Mouse (Mus musculus): ENCODE measurements around the gene Zdhhc8. TPM values are rescaled to one million over a fixed set of nuclear protein-coding genes. Genes with fewer than 3 reads are reported as not detected.

The Zdhhc8 gene
- polyA plus RNA-seq, 1 experiment from 2014 or later = 17.5 TPM

- peaks cover 53% of the 10 kb centered on the region for H3K36me3 ChIP-seq
- H3K4me2 ChIP-seq = no peak overlapping the region
- WGBS = 91% methylated on average over 20 of the region's 20 CpGs
- H3K9me3 ChIP-seq (replicated peaks) = no peaks in the 10 kb centered on the region
- no peak overlapping the region for H3K9ac ChIP-seq
- H3K4me3 ChIP-seq (replicated peaks) = no peak overlapping the region
- no peak for ATAC-seq (replicated peaks; ENCODE audit: low FRiP score)
- H3K4me1 ChIP-seq = peaks cover 14% of the 10 kb centered on the region
- no peak overlapping the region for H3K27ac ChIP-seq
- H3K27me3 ChIP-seq = no peaks in the 10 kb centered on the region
These were observed 7.0 kb downstream of the Zdhhc8 start for GRCm38 (mm10) chr16:18227897-18228422.

GRCm38 (mm10) chr16:18227187-18227586 lies 7.7 kb downstream of the Zdhhc8 start:
- Histone ChIP-seq H3K4me2 (no peak overlapping the region), H3K27ac (no peak overlapping the region), H3K36me3 (peaks cover 60% of the 10 kb centered on the region), H3K27me3 (no peaks in the 10 kb centered on the region), H3K9me3 (replicated peaks) (no peaks in the 10 kb centered on the region), H3K4me1 (peaks cover 14% of the 10 kb centered on the region), H3K9ac (no peak overlapping the region), H3K4me3 (replicated peaks) (no peak overlapping the region)
- 86% methylated on average over 13 of the region's 13 CpGs for WGBS
- no peak for ATAC-seq (replicated peaks; ENCODE audit: low FRiP score)

GRCm38 (mm10) chr16:18222188-18222587 lies 12.7 kb downstream of the Zdhhc8 start:
- WGBS = 83% methylated on average over 11 of the region's 11 CpGs
- no peak overlapping the region for H3K9ac ChIP-seq
- no peak overlapping the region for H3K4me3 ChIP-seq (replicated peaks)

GRCm38 (mm10) chr16:18221543-18221898 lies 13.4 kb downstream of the Zdhhc8 start:
- Histone ChIP-seq H3K27ac (no peak overlapping the region), H3K9ac (no peak overlapping the region), H3K4me3 (replicated peaks) (no peak overlapping the region), H3K4me1 (peaks cover 15% of the 10 kb centered on the region), H3K9me3 (replicated peaks) (no peaks in the 10 kb centered on the region), H3K36me3 (peaks cover 47% of the 10 kb centered on the region), H3K4me2 (no peak overlapping the region), H3K27me3 (no peaks in the 10 kb centered on the region)
- no peak for ATAC-seq (replicated peaks; ENCODE audit: low FRiP score)
- WGBS = 75% methylated on average over 11 of the region's 11 CpGs

More at GRCm38 (mm10) chr16:18222188-18222587, 12.7 kb downstream of the Zdhhc8 start:
- Histone ChIP-seq H3K4me1 (peaks cover 15% of the 10 kb centered on the region), H3K36me3 (peaks cover 53% of the 10 kb centered on the region), H3K9me3 (replicated peaks) (no peaks in the 10 kb centered on the region), H3K27me3 (no peaks in the 10 kb centered on the region), H3K4me2 (no peak overlapping the region), H3K27ac (no peak overlapping the region)
- no peak for ATAC-seq (replicated peaks; ENCODE audit: low FRiP score)

- Histone ChIP-seq H3K4me3 (replicated peaks) (no peak overlapping the region), H3K27me3 (no peaks in the 10 kb centered on the region), H3K4me2 (no peak overlapping the region), H3K36me3 (peaks cover 42% of the 10 kb centered on the region), H3K9me3 (replicated peaks) (no peaks in the 10 kb centered on the region), H3K9ac (no peak overlapping the region), H3K4me1 (peaks cover 15% of the 10 kb centered on the region), H3K27ac (no peak overlapping the region)
- 80% methylated on average over 6 of the region's 6 CpGs for WGBS
- ATAC-seq (replicated peaks; ENCODE audit: low FRiP score) = no peak
These were observed 13.9 kb downstream of the Zdhhc8 start for GRCm38 (mm10) chr16:18220856-18221542.

GRCm38 (mm10) chr16:18220001-18220400 lies 14.9 kb downstream of the Zdhhc8 start:
- peak; percentile 76 for ATAC-seq (replicated peaks; ENCODE audit: low FRiP score)
- no peaks in the 10 kb centered on the region for H3K9me3 ChIP-seq (replicated peaks)
- no peak overlapping the region for H3K9ac ChIP-seq
- H3K36me3 ChIP-seq = peaks cover 32% of the 10 kb centered on the region
- 53% methylated on average over 8 of the region's 8 CpGs for WGBS
- no peak overlapping the region for H3K27ac ChIP-seq
- no peak overlapping the region for H3K4me3 ChIP-seq (replicated peaks)
- H3K27me3 ChIP-seq = no peaks in the 10 kb centered on the region
- H3K4me2 ChIP-seq = no peak overlapping the region
- H3K4me1 ChIP-seq = peaks cover 15% of the 10 kb centered on the region

- no peak overlapping the region for H3K27ac ChIP-seq
- peaks cover 15% of the 10 kb centered on the region for H3K4me1 ChIP-seq
- peaks cover 18% of the 10 kb centered on the region for H3K36me3 ChIP-seq
- ATAC-seq (replicated peaks; ENCODE audit: low FRiP score) = no peak
- no peak overlapping the region for H3K4me3 ChIP-seq (replicated peaks)
- no peaks in the 10 kb centered on the region for H3K27me3 ChIP-seq
- WGBS = 76% methylated on average over 9 of the region's 9 CpGs
- no peak overlapping the region for H3K9ac ChIP-seq
- no peak overlapping the region for H3K4me2 ChIP-seq
- no peaks in the 10 kb centered on the region for H3K9me3 ChIP-seq (replicated peaks)
These were observed 16.3 kb downstream of the Zdhhc8 start for GRCm38 (mm10) chr16:18218580-18218996.

- Histone ChIP-seq H3K27ac (no peak within 1 kb of the TSS), H3K9ac (no peak within 1 kb of the TSS), H3K4me3 (replicated peaks) (no peak within 1 kb of the TSS), H3K9me3 (replicated peaks) (no peaks in the 10 kb centered on the region), H3K4me1 (peaks cover 15% of the 10 kb centered on the region), H3K27me3 (no peaks in the 10 kb centered on the region), H3K4me2 (no peak within 1 kb of the TSS), H3K36me3 (peaks cover 8% of the 10 kb centered on the region)
- 89% methylated on average over 4 of the region's 4 CpGs for WGBS
- ATAC-seq (replicated peaks; ENCODE audit: low FRiP score) = no peak
These were observed 17.4 kb downstream of the Zdhhc8 start, which contains the start of gene Ccdc188 for GRCm38 (mm10) chr16:18217579-18217978. Ccdc188 (plus strand) TSS chr16:18217879.

GRCm38 (mm10) chr16:18214858-18215257 lies 20.1 kb downstream of the Zdhhc8 start:
- Histone ChIP-seq H3K9me3 (replicated peaks) (no peaks in the 10 kb centered on the region), H3K4me3 (replicated peaks) (no peak overlapping the region), H3K27me3 (peaks cover 6% of the 10 kb centered on the region), H3K4me2 (no peak overlapping the region), H3K4me1 (peaks cover 8% of the 10 kb centered on the region), H3K9ac (no peak overlapping the region), H3K27ac (no peak overlapping the region), H3K36me3 (no peaks in the 10 kb centered on the region)
- no peak for ATAC-seq (replicated peaks; ENCODE audit: low FRiP score)
- 79% methylated on average over 7 of the region's 7 CpGs for WGBS

- H3K4me1 ChIP-seq = 0 out of 2 replicates have a peak, but pooled peaks cover 5% of the 10 kb centered on the region
- no peak for ATAC-seq (replicated peaks; ENCODE audit: low FRiP score)
- 49% methylated on average over 6 of the region's 6 CpGs for WGBS
These were observed 21.2 kb downstream of the Zdhhc8 start for GRCm38 (mm10) chr16:18213689-18214088.

GRCm38 (mm10) chr16:18211417-18212171 lies 23.3 kb downstream of the Zdhhc8 start:
- 48% methylated on average over 10 of the region's 10 CpGs for WGBS
- H3K36me3 ChIP-seq = no peaks in the 10 kb centered on the region
- no peak overlapping the region for H3K4me3 ChIP-seq (replicated peaks)
- no peaks in the 10 kb centered on the region for H3K9me3 ChIP-seq (replicated peaks)
- 0 out of 2 replicates have a peak, but pooled peaks have one; percentile 40 for ATAC-seq (replicated peaks; ENCODE audit: low FRiP score)
- H3K4me1 ChIP-seq = 0 out of 2 replicates have a peak, but pooled peaks cover 5% of the 10 kb centered on the region
- H3K27ac ChIP-seq = no peak overlapping the region
- H3K27me3 ChIP-seq = peaks cover 10% of the 10 kb centered on the region
- H3K9ac ChIP-seq = no peak overlapping the region
- no peak overlapping the region for H3K4me2 ChIP-seq

More at GRCm38 (mm10) chr16:18213689-18214088, 21.2 kb downstream of the Zdhhc8 start:
- Histone ChIP-seq H3K27me3 (peaks cover 10% of the 10 kb centered on the region), H3K4me2 (no peak overlapping the region), H3K4me3 (replicated peaks) (no peak overlapping the region), H3K9me3 (replicated peaks) (no peaks in the 10 kb centered on the region), H3K27ac (no peak overlapping the region), H3K9ac (no peak overlapping the region), H3K36me3 (no peaks in the 10 kb centered on the region)
